Mouse (Mus musculus) brown adipose tissue, adult 24 weeks (tissue): ENCODE results near the gene Trpm7. TPM values are rescaled to one million over a fixed set of nuclear protein-coding genes. Genes with fewer than 3 reads are reported as not detected.

Experiments
- H3K27ac ChIP-seq: fragments of 200-500 bp; replicated peaks from 2 replicates; pipeline ENCODE4 v1.5.1; 2012; ENCODE audit warnings: low read depth, mild to moderate bottlenecking, low read length
- H3K4me1 ChIP-seq: fragments of 200-500 bp; 2 replicates; pipeline ENCODE4 v1.6.1; 2012; ENCODE audit warnings: low read length, mixed read lengths; ENCODE audit not compliant: control insufficient read depth, insufficient read depth, insufficient read length
- H3K4me3 ChIP-seq: fragments of 200-500 bp; 2 replicates; pipeline ENCODE4 v1.5.1; 2012; ENCODE audit warnings: low read depth, mild to moderate bottlenecking, low read length, moderate library complexity; ENCODE audit not compliant: insufficient read depth
- polyA plus RNA-seq: library from polyadenylated mRNA; stranded (reverse); fragments of >200 nt; gene quantifications from 2 replicates; pipeline ENCODE4 v1.2.4, GENCODE M21; 2012; ENCODE audit not compliant: missing spikeins, insufficient read depth, insufficient read length

The Trpm7 gene
- polyA plus RNA-seq, 1 experiment = 20.4 TPM

DNA sequence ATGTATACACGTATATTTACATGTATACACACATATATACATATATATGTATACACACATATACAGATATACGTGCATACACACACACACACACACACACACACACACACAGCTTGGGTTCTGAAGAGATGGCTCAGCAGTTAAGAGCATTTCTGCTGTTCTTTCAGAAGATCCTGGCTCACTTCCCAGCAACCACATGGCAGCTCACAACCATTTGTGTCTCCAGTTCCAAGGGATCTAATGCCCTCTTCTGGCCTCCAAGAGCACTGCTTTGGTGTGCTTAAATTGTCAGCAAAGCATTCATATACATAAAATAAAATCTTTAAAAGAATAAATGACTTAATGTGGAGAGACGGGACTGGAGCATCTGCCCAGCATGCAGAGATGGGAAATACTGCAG lies 93.6 kb downstream of the Trpm7 start:
- Histone ChIP-seq H3K4me1 (no peaks in the 10 kb centered on the region), H3K4me3 (no peak overlapping the region), H3K27ac (no peak overlapping the region)

DNA sequence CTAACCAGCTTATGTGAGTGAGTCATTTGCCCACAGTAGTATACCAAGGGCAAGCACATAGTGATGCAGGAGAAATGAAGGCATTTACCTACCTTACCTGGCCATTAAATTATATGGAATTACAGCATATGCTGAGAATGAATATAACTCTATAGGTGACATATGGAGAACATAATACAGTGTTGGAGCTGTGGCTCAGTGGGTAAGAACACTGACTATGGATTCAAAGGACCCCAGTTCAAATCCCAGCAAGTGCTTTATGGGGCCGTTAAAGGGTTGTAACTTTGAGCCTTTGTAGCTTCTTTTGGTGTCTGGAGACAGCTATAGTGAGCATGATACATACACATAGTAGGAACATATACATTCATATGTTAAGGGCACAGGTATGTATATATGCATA lies 94.6 kb downstream of the Trpm7 start:
- H3K4me1 ChIP-seq = peaks cover under 1% of the 10 kb centered on the region; the same call in 1 of the 2 replicates
- no peak overlapping the region for H3K27ac ChIP-seq
- H3K4me3 ChIP-seq = no peak overlapping the region

DNA sequence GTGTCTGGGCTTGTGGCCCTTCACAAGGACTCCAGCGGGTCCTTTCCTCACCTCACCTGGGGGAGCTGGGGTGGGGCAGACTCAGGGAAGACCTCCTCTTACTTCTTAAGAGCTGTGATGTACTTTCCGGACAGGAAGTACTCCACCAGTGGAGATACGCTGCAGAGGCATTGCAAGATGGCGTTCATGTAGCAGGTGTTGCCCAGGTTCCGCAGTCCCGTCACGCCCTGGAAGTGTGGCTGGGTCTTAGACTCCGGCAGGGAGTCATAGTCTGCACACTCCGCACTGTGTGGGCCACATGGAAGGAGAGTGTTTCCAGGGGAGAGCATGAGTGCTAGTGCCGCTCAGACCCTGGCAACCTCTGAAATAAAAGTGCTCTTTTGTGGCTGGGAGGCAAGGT lies 95.7 kb downstream of the Trpm7 start:
- Histone ChIP-seq H3K27ac (no peak overlapping the region), H3K4me3 (no peak overlapping the region), H3K4me1 (peaks cover 5% of the 10 kb centered on the region; the same call in 1 of the 2 replicates)

DNA sequence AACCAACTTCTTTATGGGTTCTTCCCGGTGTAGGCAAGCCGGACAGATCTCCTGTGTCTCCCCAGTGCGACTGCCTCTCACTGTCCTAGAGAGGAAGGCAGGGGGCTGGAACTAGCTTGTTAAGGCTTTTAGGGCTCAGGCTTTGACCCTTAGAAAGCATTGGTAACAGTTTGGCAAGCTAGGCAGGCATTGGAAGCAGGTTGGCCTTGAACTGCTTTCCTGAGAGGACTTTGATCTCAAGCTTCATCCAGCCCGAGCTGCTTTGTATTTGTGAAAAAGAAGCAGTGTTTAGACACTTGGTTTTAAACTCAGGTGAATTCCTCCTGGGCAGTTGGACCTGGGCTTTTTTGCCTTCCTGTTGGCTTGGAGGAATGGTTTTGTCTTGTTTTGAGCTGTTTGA lies 97.2 kb downstream of the Trpm7 start:
- Histone ChIP-seq H3K4me1 (peaks cover 5% of the 10 kb centered on the region; the same call in 1 of the 2 replicates), H3K27ac (no peak overlapping the region)

DNA sequence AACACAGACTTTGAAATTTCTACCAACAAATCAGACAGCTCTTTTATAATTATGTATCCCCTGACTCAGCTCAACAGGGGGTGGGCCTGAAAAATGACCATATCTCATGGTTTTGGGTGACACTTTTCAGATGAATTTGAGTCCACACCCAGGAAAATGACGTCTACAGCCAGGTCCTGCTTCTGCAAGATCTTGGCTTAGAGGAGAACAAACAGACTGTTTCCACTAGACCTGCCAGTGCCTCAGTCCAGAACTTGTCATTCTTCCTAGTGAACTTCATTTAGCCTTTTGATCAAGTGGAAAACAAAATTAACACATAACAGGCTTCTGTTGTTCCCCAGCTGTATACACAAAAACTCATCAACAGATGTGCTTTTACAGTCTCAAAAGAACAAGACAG lies 99.6 kb downstream of the Trpm7 start:
- 0 out of 2 replicates have a peak overlapping the region, but pooled peaks have one; percentile 39 for H3K27ac ChIP-seq
- no peak overlapping the region for H3K4me3 ChIP-seq
- H3K4me1 ChIP-seq = peaks cover 5% of the 10 kb centered on the region; the same call in 1 of the 2 replicates

More for the DNA sequence above, 97.2 kb downstream of the Trpm7 start:
- no peak overlapping the region for H3K4me3 ChIP-seq

DNA sequence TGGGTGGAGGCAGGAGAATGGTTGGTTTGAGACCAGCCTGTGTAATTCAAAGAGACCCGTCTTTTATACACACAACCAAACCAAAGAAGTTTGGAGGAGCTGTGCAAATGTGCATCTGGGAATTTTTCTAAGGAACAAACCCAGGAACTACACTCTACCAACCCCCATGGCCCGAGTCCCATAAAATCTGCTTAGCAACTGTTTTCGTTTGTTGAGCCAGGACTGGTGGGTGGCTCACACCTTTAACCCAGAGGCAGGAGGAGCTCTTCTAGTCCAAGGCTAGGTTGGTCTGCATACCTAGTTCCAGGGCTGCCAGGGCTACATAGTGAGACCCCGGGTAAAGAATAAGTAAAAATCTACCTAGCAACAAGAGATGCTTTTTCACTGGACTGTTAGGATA lies 100.1 kb downstream of the Trpm7 start:
- peak overlapping the region; percentile 26; the same call in 1 of the 2 replicates for H3K27ac ChIP-seq
- peaks cover 5% of the 10 kb centered on the region; the same call in 1 of the 2 replicates for H3K4me1 ChIP-seq
- no peak overlapping the region for H3K4me3 ChIP-seq

DNA sequence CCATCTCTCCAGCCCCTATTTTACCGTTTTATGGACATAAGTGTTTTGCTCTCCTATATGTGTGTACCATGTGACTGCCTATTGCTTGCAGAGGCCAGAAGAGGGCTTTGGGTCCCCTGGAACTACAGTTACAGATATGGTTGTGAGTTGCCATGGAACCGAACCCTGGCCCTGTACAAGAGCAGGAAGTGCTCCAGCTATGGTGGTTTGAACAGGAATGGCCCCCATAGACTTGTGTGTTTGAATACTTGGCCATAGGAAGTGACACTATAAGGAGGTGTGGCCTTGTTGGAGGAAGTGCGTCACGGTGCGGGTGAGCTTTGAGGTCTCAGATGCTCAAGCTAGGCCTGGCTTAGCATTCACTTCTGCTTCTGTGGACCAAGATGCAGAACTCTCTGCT lies 103.8 kb downstream of the Trpm7 start:
- no peak overlapping the region for H3K27ac ChIP-seq
- H3K4me1 ChIP-seq = peaks cover 9% of the 10 kb centered on the region
- no peak overlapping the region for H3K4me3 ChIP-seq

DNA sequence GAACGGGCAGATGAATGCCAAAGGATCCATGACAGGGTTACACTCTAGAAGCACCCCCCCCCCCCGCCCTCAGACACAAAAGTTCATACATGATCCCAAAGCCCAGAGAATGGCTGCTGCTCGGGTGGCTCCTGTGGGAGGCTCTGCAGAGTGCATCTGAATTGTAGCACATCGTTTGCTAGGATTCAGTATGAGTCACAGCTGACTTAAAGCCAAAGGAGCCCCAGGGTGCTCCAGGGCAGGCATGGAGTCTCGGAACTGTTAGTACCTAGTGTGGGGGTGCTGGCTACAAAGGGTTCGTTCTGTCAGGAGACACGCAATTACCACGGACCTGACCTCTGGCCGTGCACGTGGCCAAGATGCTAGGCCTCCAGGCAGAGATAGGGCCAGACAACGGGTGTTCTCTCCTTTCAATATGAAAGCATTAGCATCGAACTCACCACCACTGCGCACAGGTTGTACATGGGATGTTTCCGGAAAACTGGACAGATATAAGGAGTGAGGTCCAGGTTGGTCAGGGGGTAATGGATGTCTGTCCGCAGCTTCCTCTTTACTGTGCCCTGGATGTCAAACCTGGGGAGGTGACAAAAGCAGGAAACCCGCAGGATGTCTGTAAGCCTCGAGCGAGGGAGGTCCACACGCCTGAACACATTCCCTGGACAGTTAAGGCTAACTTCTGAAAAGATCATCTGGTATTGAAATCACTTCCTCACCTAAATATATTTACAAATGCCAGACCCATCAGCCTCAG lies 106.4 kb downstream of the Trpm7 start:
- Histone ChIP-seq H3K27ac (peak overlapping the region; percentile 54), H3K4me1 (peaks cover 3% of the 10 kb centered on the region; the same call in 1 of the 2 replicates), H3K4me3 (no peak overlapping the region)

DNA sequence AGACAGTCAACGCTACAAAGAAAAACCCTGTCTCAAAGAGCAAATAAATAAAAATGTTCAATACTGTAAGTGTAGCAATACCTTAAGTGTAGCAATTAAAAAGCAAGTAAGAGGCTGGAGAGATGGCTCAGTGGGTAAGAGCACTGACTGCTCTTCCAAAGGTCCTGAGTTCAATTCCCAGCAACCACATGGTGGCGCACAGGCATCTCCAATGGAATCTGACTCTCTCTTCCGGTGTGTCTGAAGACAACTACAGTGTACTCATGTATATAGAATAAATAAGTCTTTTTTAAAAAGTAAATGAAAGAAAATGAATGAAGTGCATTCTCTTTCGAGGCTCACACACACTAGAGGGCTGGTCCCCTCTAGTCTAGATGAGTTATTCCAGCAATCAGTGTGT lies 107.8 kb downstream of the Trpm7 start:
- peaks cover 3% of the 10 kb centered on the region; the same call in 1 of the 2 replicates for H3K4me1 ChIP-seq
- no peak overlapping the region for H3K27ac ChIP-seq
- no peak overlapping the region for H3K4me3 ChIP-seq

DNA sequence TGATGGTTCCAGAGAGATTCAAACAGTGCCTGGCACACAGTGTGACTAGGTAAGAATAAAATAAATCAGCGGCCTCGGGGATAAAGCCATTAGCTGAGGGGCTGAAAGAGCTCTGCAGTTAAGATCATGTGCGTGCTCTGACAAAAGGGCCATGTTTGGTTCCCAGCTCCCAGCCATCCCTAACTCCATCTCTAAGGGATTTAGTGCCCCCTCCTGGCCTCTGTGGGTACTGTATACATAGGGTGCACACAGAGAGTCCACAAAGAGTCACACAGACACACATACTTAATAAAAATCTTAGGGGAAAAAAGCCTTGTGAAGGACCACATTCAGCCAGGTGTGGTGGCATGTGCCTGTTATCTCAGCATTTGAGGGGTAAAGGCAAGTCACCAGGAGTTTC lies 108.4 kb downstream of the Trpm7 start:
- Histone ChIP-seq H3K4me3 (no peak overlapping the region), H3K4me1 (peaks cover 3% of the 10 kb centered on the region; the same call in 1 of the 2 replicates), H3K27ac (no peak overlapping the region)

DNA sequence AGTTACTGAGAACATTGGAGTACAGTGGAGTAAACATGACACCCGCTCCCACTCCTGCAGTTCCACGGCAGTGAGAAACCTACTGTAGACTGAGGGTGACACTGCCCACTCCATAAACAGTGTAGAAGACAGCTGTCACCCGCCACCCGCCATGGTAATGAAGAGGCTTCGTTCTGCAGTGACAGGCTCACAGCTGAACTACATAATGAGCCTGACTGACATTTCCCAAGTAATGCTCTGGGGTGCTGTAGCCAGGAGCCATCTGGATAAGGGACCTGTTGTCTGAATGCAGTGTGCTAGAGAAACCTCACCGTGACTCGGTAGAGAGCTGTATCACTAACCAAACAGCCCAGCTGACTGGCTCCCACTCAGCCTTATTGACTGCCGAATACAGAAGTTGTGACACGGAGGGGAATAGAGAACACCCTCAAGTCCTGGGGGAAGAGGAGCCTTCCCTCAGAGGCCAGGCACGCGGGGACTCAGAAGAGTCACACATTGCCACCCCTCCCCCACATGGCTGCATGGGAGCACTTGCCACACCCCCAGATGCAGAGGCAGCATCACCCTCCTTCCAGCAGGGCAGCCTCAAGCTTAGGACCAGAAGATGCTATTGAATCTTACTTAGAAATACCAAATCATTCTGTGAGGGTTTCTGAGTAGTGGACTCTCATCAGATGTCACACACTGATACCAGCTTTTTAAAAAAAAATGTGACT lies 110.0 kb downstream of the Trpm7 start:
- peaks cover 3% of the 10 kb centered on the region; the same call in 1 of the 2 replicates for H3K4me1 ChIP-seq

DNA sequence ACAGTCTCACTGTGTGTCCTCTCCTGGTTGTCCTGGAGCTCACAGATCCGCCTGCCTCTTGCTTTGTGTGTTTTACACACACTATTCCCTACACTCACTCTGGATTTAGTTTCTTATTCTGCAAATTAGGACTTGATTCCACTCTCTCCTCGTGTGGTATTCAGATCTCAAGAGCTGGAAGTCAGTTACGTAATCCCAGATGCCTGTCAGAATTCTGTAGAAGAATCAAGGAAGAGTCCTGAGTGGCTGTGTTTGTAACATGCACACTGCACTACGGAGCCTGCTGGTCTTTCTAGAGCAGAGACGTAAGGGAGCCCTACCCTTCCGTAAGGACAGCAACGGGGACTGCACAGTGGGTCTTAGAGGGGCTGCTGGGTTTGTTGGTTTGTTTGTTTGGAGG lies 116.7 kb downstream of the Trpm7 start:
- Histone ChIP-seq H3K27ac (no peak overlapping the region), H3K4me1 (no peaks in the 10 kb centered on the region), H3K4me3 (no peak overlapping the region)

More for the DNA sequence above, 110.0 kb downstream of the Trpm7 start:
- Histone ChIP-seq H3K27ac (no peak overlapping the region), H3K4me3 (no peak overlapping the region)

DNA sequence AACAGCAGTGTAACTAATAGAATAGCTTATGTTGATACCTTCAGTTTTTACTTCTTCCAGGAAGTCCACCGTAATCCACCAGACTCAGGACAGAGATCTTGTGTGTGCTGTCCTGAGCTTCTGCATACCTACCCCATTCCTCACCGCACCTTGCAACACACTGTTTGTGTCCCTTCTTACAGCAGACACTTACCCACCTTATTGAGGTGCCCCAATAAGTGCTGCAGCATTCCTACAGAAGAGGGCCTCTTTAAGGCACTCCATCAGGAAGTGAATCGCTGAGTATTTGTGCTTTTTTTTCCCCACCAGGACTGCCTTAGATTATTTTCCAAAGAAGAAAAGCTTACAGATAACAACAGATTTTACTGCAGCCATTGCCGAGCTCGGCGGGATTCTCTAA lies 120.4 kb downstream of the Trpm7 start:
- H3K27ac ChIP-seq = no peak overlapping the region
- H3K4me1 ChIP-seq = no peaks in the 10 kb centered on the region
- no peak overlapping the region for H3K4me3 ChIP-seq

DNA sequence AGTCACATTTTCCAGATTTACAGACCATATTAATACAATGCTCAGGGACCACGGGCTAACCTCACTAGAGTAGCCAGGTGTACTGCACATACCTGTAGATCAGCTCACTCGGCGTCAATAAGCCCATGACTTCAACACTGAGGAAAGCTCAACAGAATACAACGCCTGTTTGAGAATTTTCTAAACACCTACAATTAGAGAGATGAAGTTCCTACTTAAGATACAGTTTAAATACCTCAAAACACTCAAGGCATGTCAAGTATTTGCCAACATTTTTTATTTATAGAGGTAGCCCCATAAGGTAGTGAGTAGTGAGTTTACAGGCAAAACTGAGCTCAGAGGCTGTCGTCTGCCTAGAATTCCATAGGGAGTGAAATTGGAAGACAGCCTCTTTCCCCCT lies 132.6 kb downstream of the Trpm7 start:
- Histone ChIP-seq H3K27ac (no peak overlapping the region), H3K4me3 (no peak overlapping the region), H3K4me1 (no peaks in the 10 kb centered on the region)
